Mouse (Mus musculus) NIH3T3 (cell line): Measurements from ENCODE around the gene Erc1.
"Not testable (repeated sequence)": the region's sequence is repeated elsewhere in the genome, so short reads cannot be mapped to it uniquely, and the experiment has no call there.

Source experiments
- DNase-seq: peaks from one replicate; pipeline ENCODE4 v3.0.0-alpha.2; 2012; ENCODE audit warnings: low read depth

The Erc1 gene

DNA sequence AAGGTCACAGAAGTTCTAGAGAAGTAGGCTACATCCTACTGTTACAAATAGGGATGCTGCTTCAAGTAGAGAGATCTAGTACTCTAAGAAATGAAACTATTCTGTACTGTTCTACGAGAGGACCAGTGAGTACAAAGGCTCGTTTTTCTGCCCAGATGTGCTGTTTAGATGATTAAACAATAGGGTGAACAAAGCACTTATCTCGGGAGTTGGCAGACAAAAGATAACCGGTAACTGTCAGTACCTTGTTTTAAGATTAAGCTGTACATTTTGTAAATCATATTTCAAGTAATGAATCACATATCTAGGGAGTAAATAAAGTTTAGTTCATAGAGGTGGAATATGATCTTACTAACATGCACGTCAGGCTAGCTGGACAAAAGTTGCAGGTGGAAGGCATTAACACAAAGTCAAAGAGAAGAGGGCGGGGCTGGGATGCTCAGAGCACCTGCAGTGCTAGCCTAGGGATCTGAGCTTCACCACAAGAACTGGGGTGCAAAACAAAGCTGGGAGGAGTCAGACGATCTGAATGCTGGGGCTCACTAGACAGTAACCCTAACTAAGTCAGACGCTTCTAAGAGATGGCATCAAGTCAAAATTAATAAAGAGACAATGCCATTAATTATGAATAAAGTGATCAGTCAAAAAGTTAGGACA lies 136.2 kb downstream of the Erc1 start:
- DNase-seq: no peak

DNA sequence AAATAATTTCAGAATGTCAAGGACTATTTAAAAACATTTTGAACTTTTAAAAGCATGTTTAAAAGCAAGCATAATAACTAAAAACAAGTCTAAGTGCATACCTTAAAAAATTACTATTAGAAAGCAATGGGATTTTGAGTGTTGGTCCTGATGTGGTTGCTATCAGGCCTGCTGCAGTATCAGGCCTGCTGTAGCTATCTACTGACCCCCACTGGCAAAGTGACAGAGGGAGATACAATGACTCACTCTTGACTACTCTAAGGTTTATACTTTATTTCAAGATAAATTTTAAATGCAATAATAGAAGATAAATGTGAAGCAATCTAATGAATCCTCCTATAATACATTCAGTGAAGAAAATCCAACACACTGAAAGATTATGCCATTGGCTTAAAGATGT lies 138.4 kb downstream of the Erc1 start:
- peak; percentile 71 for DNase-seq

DNA sequence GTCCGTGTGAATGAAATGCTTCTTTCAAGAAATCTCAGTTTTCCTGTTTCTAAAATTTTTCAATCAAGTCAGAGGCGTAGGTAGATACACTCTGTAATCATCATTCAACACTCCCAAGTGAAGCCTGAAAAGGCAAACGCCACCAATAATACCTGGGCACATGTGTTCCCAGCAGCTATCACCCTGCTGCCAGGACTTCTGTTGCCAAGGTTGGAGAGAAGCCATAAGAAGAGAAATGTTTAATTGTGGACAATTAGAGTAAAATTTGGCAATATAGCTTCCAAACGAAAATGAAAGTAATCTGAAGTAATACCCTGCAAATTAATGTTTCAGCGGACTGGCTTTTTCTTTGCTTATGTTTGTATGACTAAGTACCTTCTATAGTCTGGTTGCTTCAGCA lies 140.1 kb downstream of the Erc1 start:
- DNase-seq: no peak

DNA sequence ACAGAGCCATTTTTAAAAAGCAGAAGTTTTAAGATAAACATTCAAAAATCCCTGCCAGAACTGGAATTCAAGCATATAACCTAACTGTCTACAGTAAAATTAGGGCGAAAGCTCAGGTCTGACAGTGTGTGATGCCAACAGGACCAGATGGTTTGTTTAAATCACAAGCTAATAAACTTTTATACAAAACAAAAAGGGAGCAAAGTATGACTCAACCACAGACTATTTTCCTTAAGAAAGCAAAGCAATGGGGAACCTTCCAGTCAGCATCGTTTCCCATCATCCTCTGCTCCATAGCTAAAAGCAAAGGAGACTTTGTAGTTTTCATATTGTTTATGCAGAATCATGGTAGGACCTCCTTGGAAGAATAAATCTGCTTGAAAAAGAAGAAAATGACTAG lies 143.1 kb downstream of the Erc1 start:
- peak; percentile 68 for DNase-seq

DNA sequence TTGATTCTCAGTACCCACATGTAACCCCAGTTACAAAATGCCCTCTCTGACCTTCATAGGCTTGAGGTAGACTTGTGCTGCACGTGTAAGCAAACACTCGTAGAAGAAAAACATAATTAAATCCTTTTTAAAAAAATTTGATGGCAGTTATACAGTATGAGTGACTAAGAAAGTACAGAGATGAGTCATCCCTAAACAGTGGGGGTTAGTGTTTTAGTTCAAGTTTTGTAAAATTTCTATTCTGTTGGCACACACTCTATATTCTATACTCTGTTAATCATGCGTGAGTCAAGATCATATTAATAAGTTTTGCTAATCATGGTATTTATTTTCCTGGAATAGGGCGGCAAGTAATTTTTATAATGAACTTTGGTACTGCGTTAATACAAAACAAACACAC lies 155.2 kb downstream of the Erc1 start:
- peak; percentile 66 for DNase-seq

DNA sequence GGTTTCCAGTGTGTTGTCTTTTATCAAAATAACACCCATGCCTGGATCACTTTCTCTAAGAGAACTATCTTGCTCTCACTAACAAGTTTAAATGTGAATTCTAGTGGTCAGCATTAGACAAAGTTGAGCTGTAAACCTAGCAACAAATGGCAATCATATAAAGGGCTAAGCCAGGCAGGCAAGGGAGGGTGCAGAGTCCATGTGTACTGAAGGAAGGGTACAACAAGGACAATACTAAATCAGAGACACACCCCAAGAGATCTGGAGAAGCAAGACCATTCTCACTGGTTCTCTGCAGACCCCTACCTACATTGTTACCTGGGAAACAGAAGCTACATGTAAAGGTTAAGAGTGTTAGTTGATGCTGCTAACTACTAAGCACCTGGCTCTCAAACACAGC lies 161.5 kb downstream of the Erc1 start:
- no peak for DNase-seq

DNA sequence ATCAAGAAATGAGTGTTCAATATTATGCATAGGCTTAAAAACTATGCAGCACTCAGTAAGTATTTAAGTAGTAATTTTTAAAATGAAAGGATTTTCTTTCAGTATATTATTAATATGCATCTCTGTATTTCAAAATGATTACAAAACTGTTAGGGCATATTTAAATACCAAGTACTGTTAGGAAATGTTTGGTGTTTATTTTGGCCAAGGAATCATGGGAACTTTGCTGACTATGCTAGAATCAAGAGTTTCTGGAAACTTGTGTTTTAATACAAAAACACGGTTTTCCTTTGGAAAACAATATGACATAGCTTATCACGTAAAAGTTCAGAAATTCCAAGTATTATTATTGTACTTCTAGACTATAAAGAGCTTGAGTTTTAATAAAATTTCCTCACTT lies 167.2 kb downstream of the Erc1 start:
- DNase-seq: no peak

DNA sequence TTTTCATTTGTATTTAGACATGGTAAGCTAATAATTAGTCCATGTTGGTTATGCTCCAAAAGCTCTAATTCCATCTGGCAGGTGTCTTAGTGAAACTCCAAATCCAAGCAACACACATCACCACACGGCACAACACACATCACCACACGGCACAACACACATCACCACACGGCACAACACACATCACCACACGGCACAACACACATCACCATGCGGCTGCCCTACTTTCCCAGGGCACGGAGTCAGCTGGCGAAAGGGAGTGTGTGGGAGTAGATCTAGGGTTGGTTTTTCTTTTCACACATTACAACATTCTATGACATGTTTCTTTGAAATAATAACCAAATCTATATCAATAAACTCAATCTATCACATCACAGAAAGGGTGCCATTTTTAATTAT lies 173.2 kb downstream of the Erc1 start:
- DNase-seq: no peak

DNA sequence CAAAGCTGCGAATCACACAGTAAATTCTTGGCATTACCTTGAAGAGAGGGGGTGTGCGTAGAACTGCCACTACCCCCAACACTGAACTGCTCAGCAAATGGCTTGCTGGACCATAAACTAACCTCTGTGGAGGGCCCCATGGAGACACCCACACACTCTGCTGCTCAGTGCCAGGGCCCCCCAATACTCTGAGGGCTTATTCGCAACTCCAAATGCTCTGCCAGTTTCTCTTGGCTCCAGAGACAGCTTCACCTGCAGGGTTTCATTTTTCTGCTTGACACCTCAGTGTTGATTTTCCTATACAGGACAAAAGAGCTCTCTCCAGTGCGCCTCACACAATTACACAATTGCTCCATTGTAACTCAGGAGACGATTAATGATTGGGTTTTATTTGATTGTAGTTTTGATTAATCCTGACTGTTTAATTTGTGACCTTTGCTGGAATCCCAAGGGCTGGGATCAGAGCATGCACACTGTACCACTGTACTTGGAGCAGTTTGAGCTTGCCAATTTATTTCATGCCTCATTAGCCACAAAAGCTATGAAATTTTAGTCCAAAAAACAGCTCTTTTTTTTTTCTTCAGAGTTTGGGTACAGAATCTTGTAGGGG lies 173.7 kb downstream of the Erc1 start:
- DNase-seq: peak; percentile 62

DNA sequence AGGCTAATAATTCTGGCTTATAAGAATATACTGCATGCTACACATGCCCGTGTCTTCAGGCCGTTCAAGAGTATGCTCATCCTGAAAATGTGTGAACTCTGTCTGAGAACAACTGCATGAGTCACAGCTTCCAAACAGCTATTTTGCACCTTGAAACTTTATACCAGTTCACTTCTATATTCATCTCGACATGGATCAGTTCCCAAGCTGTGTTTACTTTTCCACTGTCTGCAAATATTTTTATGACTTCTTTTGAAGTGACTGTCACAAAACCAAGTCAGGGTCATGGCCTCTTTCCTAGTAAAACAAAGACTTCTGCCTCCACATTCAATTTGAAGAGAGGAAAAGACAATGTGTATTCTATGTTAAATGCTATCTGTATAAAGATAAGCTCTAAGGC lies 178.2 kb downstream of the Erc1 start:
- DNase-seq: no peak

DNA sequence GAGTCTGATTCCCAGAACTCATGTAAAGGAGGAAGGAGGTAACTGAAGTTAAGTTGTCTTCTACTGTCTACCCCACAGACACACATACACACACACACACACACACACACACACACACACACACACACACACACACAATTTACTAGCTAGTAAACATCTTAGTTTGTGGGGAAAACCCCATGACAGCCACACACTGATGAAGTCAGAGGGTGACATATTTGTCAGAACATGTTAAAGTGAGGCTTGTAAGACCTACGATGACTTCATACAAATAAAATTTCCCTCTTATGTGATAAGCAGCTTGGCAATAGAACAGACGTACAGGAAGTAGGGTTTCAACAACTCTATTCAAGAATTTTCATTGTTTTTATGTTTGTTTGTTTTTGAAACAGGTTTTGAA lies 185.0 kb downstream of the Erc1 start:
- no peak for DNase-seq

DNA sequence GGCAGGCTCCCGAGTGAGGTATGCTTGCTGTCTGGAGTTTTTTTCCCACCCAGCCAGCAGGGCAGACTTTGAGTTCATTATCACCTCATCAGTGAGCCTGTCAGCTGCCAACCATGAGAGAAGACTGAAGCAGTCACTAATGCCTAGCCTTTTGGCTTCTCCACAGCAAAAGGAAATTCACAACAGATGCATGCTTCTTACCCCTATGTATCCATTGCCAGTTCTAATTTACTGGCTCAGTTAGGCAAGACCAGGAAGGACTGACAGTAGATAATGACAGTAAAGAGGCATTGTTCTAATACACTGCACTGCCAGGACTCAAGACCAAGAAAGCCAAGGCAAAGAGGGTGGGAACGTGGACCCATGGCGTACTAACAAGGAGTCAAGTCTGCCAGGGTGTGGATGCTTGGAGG lies 186.9 kb downstream of the Erc1 start:
- peak; percentile 19 for DNase-seq

DNA sequence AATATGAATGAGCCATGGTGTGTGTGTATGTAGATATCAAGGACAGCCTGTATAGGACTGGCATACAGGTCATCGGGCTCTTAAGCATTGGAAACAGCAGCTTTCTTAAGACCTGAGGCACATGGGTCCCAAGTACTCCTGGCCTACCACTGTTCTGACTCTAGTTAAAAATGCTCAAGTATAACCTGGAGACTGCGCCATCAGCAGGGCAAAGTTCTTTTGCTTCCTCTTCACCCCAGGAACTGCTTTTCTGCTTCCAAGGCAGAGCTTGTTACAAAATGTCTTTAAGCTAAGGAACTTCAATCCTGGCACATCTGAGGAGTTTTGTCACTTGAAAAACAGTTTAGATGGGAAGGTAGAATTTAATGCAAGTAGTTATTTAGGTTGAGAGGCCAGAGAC lies 189.5 kb downstream of the Erc1 start:
- DNase-seq: no peak

DNA sequence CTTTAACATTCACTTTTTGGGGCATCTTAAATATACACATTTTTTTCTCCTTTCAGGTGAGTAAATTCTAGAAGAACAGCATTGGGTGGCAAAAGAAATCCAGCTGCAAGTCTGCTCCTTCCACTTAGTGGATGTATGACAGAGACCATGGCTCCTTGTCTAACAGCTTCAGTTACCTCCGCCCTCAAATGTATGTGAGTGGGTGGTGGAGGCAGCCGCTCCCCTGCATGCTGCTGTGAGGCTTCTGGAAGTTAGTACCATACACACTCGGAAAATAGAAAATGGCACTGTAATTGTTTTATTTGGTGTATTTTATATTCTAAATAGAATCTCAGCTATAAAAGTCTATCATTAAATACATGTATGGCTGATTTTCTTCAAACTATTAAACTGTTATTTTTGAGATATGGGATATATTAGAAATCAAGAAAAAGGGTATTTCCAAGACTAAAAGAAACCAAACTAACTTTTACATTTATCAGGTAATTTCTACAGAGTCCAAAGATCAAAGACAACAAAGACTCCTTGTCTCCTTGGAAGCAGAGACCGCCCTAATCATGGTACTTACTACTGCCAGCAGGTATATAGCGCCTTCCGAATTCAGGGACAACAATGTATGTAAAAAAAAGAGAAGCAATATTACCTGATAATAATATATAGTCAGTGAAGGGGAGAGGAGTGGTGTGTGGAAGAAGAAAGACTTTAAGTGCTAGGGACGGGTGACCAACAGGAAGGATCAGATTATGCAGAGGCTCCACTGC lies 190.4 kb downstream of the Erc1 start:
- DNase-seq: no peak

DNA sequence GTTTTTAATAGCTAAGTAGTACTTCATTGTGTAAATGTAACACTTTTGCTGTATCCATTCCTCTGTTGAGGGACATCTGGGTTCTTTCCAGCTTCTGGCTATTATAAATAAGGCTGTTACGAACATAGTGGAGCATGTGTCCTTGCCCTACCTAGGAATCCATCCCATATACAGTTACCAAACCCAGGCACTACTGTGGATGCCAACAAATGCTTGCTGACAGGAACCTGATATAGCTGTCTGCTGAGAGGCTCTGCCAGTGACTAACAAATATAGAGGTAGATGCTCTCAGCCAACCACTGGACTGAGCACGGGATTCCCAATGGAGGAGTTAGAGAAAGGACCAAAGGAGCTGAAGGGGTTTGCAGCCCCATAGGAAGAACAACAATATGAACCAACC lies 193.2 kb downstream of the Erc1 start:
- DNase-seq: not testable (repeated sequence)

DNA sequence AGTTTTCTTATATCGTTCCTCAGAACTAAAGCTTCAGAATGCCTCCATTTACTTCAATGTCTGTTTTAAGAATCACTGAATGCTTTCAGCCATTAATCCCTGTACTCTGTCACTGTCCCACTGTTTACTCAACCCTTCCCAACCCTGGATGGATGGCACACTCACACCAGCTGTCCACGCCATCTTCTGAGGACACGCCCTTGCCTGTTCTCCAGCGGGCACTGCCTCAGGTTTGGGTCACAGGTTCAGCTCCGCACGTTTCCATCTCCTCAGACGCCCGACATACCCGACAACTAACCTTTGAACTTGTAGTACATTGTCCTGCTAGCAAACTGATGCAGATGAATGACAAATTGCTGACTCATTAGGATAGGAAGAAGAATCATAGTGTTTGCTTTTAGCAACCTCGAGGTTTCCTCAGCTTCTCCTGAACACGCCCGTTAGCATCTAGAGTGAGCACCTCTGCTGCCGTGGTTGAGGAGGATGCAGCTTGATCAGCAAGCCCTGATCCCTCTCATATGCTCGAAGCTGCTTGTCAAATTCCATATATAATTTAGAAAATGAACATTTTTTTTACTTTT lies 204.0 kb downstream of the Erc1 start:
- peak; percentile 17 for DNase-seq

DNA sequence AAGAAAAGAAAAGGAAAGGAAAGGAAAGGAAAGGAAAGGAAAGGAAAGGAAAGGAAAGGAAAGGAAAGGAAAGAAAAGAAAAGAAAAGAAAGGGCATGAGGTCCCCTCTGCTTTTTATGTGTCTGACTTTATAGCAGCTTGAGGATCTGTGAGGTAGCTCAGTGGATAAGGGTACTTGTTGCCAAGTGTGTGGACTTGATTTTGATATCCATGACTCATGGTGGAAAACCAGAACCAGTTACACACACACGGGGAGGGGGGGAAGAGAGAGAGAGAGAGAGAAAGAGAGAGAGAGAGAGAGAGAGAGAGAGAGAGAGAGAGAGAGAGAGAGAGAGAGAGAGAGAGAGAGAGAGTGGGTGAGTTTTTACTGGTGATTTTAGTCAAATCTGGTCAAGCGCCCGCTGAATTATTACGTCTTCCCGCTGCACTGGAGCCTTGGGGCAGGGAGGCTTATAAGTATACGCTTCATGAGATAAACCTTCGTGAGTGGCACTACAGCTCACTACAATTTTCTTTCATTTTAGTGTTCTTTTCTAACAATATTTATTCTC lies 204.7 kb downstream of the Erc1 start:
- peak; percentile 67 for DNase-seq

DNA sequence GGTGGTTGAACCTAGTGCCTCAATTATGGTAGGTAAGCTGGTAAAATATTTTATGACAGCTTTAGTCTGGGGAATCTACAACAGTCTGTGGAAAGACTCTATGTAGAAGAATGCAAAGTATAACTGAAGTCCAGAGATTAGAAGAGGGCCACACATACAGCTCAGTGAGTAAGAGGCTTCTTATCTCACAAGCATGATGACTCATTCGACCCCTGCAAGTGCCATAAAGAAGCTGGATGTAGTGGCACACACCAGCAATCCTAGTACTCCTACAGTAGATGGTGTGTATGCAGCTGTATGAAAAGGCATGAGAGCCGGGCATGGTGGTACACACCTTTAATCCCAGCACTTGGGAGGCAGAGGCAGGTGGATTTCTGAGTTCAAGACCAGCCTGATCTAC lies 205.2 kb downstream of the Erc1 start:
- peak; percentile 57 for DNase-seq

DNA sequence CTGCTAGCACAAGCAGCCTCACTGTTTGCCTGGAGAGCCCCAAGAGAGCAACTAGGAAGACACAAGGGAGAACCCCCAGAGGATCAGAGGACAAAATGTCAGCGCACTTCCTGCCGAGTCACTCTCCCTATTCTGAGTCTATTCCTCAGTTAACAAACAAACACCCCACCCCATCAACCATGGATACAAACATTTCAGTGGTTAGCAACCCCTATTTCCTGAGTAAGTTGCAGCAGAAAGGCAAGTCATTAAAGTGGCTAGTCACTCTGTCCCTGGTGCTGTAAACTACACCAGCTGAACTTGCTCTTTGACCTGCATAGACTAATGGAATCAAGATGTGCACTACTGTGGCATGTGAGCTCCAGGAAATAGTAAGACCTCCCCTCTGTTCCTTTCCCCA lies 212.3 kb downstream of the Erc1 start:
- DNase-seq: peak; percentile 49

DNA sequence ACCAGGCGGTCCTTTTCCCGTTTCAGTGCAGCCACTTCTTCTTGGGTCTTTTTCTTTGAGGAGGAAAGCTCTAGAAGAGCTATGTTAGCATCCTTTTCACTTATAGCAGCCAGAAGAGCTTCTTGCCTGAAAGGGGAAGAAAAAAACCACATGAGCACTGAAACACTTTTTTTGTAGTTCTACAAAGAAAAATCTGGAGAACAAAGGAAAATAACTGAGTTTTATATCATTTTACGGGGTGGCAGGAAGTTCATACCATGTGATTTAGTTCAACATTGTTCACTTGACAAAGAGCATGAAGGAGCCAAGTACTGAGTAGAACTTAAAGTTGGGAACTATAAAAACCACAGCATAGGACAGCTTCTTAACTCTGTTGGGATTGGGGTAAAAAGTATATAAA lies 217.3 kb downstream of the Erc1 start:
- DNase-seq: no peak

DNA sequence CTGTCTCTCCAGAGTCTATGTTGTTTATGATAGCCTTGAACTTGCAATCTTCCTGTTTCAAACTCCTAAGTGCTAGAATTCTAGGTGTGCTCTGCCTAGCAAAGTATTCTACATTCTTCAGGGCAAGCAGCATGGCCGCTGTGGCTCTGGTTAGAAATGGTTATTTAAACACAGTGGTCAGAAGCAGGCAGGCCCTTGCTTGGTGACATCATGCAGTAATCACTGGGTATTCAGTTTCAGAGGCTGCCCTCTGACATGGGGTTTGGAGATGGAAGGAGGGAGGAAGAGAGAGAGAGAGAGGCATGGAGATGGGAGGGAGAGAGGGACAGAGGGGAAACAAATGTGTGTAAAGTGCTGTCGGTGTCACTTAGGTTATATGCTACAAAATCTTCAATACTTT lies 246.6 kb downstream of the Erc1 start:
- peak; percentile 23 for DNase-seq

DNA sequence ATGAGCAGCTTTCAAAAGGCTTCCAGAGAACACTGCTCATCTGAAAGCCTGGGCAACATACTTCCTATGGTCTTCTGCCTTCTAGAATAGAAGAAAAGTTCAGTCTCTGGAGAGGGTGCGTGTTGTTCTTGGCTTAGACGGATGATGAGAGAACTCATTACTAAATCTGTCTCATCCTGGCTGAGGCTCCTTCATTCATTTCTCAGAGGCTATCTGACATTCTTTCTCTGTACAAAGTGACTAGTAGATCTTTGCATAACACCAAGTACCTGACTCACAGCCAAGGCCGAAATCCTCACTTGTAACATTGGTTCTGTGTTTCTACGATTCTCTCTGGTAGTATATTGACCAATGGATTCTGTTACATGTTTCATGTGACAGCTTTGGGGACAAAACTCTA lies 252.5 kb downstream of the Erc1 start:
- peak; percentile 54 for DNase-seq

DNA sequence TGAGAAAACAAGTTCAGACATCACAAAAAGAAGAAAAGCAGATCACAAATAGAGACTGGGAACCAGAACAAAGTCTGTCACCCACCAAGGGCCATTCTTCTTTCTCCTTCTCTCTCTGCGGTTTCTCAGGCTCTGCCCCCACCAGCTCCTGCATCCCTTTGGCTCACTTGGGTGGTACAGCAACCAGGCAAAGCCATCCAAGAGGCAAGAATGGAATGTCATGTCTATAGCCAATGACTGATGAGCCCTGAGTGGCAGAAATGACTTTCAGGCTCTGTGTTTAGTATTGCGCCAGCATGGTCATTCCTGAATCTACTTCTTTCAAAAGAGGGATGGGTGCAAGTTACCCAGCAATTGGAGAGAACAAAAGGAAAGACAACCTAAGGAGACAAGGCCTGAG lies 257.1 kb downstream of the Erc1 start:
- no peak for DNase-seq
